Mouse (Mus musculus): ENCODE data around the gene Rtn1. TPM values are rescaled to one million over a fixed set of nuclear protein-coding genes. Genes with fewer than 3 reads are reported as not detected.

Rtn1 gene
- total RNA-seq, 1 experiment from 2014 or later, result 19.9 TPM

DNA sequence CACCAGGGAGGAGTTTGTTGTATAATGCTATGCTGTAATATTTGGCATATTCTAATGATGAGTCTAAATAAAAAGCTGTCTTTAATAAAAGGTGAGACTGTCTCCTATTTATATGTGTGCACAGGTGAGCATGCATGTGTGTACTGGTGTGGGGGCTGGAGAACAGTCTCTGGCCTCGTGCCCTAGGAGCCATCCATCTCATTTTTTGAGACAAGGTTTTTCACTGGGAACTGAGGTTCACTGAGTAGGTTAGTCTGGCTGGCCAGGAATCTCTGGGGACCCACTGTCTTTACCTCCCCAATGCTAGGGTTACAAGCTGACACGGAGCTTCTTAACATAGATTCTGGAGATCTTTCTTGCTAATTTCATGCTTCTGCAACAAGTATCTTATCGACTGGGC is 176.7 kb downstream of the Rtn1 start:
- DNase-seq, result no peak

DNA sequence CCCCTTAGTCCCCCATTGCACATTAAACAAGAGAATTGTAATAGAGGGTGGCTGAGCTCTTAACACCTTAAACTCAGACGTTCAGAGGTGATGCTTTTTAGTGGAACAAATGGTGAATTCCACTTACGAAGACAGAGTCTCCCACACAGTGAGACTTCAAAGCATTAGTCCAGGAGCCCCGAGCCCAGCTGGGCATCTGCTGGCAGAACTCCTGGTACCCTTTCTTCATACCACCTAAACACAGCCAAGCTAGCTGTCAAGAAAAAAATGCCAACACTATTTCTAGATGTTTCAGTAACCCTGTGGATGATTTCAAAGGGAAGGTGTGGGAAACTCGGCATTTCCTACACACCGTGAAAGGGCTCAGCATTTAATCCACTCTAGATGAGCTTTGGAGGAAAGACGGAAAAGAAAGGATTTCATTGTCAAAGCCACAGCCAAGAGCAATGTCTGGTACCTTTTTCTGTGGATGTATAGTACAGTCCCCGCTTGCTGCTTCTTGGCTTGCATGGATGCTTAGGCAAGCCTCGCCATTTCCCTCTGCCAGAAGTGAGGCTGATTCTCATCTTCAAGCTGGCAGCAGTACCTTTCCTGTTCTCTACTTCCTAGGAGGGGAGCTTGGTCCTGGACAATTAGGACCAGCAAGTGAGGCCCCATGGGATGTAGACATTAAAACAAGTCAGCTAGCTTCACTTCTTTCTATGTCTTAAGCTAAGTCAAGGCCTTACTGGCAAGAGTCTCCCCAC is 179.2 kb downstream of the Rtn1 start:
- no peak for DNase-seq

DNA sequence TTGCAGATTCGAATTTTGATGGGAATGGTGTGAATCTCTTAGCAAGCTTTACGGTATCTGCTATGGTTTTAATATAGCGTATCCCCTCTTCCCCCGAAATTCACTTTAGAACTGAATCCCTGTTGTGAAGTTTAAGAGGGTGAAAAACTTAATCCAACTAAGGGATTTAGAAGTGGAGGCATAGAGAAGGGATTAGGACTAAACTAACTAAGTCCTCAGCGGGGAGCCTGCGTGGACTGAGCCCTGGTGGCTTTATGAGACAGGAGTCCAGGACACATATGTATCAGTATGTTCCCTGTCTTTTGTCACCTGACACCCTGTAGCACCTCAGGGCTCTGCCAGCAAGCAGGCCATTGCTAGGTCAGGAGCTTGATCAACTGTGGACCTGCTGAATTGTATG is 181.1 kb downstream of the Rtn1 start:
- DNase-seq, result no peak

DNA sequence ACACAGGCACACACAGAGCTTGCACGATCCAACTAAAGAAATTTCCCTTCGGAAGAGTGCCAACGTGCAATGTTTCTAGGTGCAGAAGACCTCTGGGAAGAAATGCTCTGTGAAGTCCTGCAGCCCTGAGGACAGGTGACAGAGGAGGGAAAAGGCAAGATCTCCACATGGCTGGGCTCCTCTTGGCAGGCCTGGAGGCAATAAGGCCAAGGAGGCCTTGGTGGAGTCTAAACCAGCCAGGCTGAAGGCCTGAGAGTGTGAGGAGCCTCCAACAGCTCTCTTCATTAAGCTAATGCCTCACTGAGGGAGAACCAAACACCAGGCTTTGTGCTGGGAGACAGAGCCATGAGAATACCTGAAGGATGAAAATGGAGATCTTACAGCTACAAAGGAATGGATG is 183.5 kb downstream of the Rtn1 start:
- no peak for DNase-seq

DNA sequence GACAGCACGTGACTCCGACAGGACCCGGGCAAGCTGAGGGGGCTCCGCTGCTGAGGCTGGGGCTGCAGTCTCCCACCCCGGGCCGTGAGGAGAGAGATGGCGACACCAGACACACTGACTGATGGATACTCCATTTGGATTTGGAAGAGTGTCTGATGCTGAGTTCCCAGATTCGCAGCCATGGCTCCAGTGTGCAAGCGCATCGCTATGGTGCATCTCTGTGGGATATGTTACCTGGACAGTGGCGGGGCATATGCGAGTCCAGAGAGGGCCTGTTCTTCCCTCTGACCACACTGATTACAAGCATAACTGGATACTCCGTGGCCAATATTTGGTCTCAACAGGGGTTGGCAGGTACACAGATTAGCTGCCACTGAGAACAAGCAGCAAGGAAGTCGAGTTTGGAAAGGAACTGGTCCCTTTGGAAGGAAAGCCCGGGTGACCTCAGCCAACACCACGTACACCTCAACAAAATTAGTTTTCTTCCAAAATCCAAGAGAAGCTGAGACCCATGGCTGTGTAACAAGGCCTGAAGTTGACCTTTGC is 185.2 kb downstream of the Rtn1 start:
- no peak for DNase-seq

DNA sequence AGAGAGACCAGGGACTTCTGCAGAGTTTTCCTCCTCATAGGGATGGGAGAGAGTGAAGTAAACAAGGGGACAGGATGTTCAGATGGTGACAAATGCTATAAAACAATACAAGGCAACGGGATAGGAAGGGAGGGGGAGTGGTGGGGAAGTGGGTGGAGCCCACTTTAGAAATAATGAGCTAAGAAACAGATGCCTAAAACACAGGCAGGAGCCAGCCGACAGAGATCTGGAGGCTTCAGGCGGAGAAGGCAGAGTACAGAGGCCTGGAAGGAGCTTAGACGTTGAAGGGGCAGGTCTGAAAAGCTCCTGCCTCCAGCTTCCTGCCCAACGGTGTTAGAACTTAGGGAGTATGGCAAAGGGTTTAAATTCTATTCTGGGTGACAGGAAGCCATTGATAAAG is 195.3 kb downstream of the Rtn1 start:
- no peak for DNase-seq

DNA sequence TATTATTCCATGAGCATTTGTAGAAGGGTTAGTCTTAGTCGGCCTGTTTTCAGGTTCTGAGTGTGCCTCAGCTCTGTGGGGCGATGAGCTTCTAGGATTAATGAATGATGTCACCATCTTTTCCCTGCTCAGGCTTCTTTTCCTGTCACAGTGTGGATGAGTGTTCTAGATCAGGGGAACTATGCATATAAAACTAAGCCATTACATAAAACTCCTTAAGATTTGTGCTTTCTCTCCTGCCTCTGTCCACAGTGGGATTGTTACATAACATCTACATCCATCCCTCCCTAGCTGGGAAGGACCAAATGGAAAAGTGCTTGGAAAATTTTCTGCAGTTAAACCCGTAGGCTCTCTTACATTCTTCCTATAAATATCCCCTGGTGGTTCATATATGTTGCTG is 208.0 kb downstream of the Rtn1 start:
- no peak for DNase-seq

DNA sequence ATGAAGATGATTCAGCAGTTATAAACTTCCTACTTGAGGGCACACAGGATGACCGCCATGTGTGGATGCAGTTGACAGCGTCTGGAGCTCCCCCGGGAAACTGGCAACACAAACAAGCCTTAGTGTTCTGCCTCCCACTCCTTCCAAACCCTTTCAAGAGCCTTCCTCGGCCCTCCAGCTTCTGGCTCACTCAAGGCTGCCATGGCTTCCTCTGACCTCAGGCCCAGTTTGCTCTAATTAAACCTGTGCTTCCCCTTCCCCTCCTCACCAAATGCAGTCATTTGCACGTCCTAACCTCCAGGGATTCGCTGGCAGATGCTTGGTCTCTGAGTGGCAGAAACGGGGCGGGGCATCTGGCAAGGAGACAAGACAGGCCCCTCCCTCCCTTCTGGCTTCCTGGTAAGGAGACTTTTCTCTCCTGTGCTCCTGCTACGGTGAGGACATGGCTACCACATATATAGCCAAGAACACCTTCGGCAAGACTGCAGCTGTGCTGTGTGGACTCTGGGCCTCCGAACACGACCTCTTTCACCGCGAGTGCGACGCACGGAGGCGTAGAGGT is 210.8 kb downstream of the Rtn1 start:
- peak; percentile 2 for DNase-seq

DNA sequence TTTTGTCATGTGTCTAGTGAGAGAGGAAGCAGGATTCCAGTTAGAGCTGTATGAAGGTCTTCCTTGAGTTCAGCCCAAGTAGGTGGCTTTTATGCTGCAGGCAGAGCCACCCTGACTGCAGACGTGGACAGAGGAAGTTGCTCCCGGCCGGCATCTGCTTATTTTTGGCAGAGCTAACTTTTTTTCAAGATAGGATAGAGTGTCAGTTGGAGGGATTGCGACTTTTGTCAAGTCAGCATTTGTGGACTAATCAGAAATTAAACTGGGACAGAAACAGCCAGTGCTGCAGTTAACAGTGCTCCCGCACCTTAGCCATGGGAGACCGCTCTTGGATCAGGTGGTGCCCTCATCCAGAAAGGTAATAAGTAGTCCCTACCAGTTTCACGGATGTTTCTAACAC is 211.4 kb downstream of the Rtn1 start:
- DNase-seq, result no peak

DNA sequence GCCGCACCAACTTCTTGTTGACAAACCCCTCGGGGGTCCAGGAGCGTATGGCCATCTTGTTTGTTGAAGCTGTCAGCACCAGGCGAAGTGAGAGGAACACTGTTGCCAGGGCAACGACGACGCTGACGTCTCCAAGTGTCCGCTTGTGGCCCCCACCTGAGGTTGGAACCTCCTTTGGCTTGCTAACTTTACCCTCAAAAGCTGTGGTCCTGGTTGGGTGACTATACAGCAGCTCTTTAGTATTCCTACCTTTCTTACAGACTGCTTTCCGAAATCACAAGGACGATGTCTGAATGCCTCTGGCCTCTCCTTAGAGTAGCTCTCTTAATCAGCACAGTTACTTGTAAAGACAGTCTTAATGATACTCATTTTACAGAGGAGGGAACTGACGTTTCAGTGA is 223.9 kb downstream of the Rtn1 start, which contains the start of gene Ccdc175:
Gene Ccdc175 (minus strand): TSS at position 101 of the 400 bp plus-strand sequence.
- DNase-seq, result no peak

DNA sequence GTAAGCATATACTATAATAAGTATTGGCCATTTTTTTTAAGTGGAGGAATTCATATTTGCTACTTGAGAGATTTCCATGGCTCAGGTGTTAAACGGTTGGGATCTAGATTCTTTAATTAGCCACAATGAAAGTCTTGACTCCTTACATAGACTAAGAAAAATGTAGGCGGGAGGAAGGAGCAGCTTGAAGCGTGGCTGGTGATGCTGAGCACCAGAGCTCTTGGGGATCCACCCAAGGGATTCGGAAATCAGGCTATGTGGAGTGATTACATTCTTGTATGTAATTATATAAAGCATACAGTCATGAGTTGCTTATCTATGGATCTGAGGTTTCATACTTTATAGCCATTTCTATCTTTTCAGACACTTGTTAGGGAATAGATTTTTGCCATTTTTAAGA is 229.3 kb downstream of the Rtn1 start:
- DNase-seq, result no peak

DNA sequence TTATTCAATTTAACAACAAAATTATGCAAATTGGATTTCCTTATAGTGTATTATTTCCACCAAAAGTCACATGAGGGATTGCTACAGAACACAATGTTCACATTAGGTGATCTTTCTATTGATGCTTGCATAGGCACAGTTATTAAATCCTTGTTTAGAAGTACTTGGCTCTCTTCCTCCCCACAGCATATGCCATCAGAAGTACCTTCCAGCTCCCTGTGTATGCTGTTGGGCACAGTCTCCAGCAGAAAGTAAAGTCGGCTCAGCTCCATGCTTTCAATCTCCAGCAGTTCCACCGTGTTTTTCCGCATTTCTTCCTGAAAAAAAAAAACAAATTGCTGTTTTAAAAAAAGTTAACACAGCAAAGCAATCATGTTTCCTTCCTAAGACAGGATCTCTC is 230.5 kb downstream of the Rtn1 start:
- no peak for DNase-seq

Other genes starting within 250 kb of the Rtn1 start
- gene Ccdc175, start 224.0 kb downstream of the Rtn1 start, total RNA-seq (2021), result not detected in 2 replicates
- 9.6 and 10.2 TPM in 2 replicates for gene Lrrc9, start 32.8 kb upstream of the Rtn1 start, total RNA-seq (2021)
- 7.5 and 8.7 TPM in 2 replicates for gene Pcnx4, start 127.3 kb upstream of the Rtn1 start, total RNA-seq (2021)
- not detected in 2 replicates for gene Gm4756, start 240.6 kb upstream of the Rtn1 start, total RNA-seq (2021)